Mouse (Mus musculus): Measurements from ENCODE around the gene Calm1. TPM values are rescaled to one million over a fixed set of nuclear protein-coding genes. Genes with fewer than 3 reads are reported as not detected.

The Calm1 gene
- polyA plus RNA-seq, 1 experiment from 2014 or later = 2,576 TPM

DNA sequence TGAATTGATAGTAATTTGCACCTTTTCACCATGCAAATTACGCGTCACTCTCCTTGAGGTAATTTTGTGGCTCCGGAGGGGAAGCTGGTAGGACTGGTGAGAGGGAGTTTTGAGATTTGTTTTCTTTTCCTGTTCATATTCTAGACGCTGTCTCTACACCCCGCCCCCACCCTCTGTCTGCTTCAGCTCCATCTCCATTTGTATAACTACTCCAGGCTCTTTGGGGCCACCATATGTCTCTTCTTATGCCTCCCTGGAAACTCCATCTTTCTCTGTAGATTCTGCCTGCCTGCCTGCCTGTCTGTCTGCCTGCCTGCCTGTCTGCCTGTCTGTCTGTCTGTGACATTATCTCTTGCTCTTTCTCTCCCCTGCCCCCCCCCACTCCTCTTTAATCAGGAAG lies 26.8 kb downstream of the Calm1 start:
- H3K4me3 ChIP-seq (ENCODE audit: low read length) = no peak overlapping the region
- H3K9me3 ChIP-seq (ENCODE audit: control insufficient read depth, low read length) = no peaks in the 10 kb centered on the region
- ATAC-seq = no peak
- H3K4me1 ChIP-seq (ENCODE audit: control insufficient read depth, insufficient read depth, low read length) = peaks cover 3% of the 10 kb centered on the region; the same call in 1 of the 2 replicates
- H3K4me2 ChIP-seq (ENCODE audit: low read depth, low read length) = no peak overlapping the region
- H3K36me3 ChIP-seq (ENCODE audit: control insufficient read depth, insufficient read depth, low read length) = no peaks in the 10 kb centered on the region
- H3K9ac ChIP-seq (ENCODE audit: low read depth, low read length) = no peak overlapping the region
- H3K27me3 ChIP-seq (replicated peaks; ENCODE audit: control insufficient read depth, insufficient read depth, low read length) = no peaks in the 10 kb centered on the region
- 70% methylated on average over 5 of the region's 5 CpGs for WGBS
- no peak overlapping the region for H3K27ac ChIP-seq (ENCODE audit: low read length)

DNA sequence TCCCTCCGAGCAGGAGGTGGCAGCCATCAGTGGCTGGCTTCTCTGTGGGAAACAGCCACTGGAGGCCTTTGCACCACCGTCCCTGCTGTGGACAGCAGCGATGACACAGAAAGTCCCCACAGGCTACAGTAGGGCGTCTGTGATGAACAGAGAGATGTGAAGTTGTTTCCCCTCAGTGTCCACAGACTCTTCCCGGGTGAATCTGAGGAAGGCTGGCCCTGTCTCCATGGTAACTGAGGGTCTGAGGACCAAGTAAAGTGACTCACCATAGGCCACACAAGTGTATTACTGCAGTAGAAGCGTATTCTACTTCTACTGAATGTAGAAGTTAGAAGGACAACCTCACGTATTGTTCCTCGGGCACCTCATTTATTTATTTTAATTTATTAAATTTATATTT lies 27.4 kb downstream of the Calm1 start:
- Histone ChIP-seq H3K4me3 (ENCODE audit: low read length) (no peak overlapping the region), H3K9ac (ENCODE audit: low read depth, low read length) (no peak overlapping the region), H3K4me2 (ENCODE audit: low read depth, low read length) (no peak overlapping the region), H3K36me3 (ENCODE audit: control insufficient read depth, insufficient read depth, low read length) (no peaks in the 10 kb centered on the region), H3K27ac (ENCODE audit: low read length) (no peak overlapping the region), H3K27me3 (replicated peaks; ENCODE audit: control insufficient read depth, insufficient read depth, low read length) (no peaks in the 10 kb centered on the region), H3K9me3 (ENCODE audit: control insufficient read depth, low read length) (no peaks in the 10 kb centered on the region), H3K4me1 (ENCODE audit: control insufficient read depth, insufficient read depth, low read length) (peaks cover 3% of the 10 kb centered on the region; the same call in 1 of the 2 replicates)
- WGBS = 69% methylated on average over 8 of the region's 8 CpGs
- no peak for ATAC-seq

DNA sequence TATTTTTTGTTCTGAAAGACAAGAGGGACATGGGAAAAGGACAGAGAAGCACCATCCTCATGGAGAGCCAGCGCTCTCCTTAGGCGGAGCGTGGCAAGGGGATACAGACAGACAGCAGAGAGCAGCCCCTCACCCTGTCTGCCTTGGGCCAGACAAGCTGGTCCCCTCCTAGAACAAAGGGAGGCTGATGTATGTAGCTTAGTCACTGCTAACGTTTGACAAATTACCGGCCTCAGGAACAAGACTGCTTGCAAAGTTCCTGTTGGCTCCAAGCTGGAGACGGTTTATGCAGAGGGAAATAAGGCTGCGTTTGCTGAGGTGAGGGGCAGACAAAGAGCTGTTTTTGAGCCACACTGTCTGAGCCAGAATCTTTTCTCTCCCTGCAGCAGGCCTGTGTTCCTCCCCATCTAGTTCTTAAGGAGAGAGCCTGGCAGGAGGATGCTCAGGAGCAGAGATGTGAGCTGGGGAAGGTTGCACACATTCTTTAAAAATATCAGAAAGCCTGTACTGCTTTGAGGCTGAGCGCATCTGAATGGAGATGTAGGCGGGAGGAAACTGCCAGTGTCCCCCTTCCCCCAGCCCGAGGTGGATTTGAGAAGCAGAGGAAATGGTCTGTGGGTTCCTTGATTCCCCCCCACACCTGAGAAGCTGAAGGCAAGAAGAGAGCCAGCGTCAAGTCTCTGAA lies 28.9 kb downstream of the Calm1 start:
- Histone ChIP-seq H3K9ac (ENCODE audit: low read depth, low read length) (no peak overlapping the region), H3K4me2 (ENCODE audit: low read depth, low read length) (no peak overlapping the region), H3K36me3 (ENCODE audit: control insufficient read depth, insufficient read depth, low read length) (no peaks in the 10 kb centered on the region), H3K4me3 (ENCODE audit: low read length) (no peak overlapping the region), H3K27ac (ENCODE audit: low read length) (no peak overlapping the region; the same call in 1 of the 2 replicates), H3K27me3 (replicated peaks; ENCODE audit: control insufficient read depth, insufficient read depth, low read length) (no peaks in the 10 kb centered on the region), H3K4me1 (ENCODE audit: control insufficient read depth, insufficient read depth, low read length) (no peaks in the 10 kb centered on the region; the same call in 1 of the 2 replicates), H3K9me3 (ENCODE audit: control insufficient read depth, low read length) (no peaks in the 10 kb centered on the region)
- WGBS = 43% methylated on average over 11 of the region's 11 CpGs
- no peak for ATAC-seq

DNA sequence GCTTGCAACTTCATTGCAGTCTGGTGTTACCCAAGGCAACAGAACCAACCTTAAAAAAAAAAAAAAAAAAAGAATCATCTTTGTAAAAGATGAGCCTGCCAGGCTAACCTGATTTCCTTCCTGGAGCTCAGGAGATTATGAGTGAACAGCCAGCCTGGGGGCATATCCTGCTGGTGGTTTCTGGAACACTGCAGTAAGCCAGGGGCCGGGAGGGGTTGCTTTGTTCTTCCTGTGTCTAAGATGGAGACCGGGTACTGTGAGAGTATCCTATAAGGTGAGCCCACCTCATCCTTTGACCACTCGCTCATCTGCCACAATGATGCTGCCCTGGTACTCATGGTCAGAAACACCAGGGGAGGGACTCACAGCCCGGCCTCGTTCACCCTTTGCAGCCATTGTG lies 35.0 kb downstream of the Calm1 start:
- H3K4me3 ChIP-seq (ENCODE audit: low read length) = no peak overlapping the region
- H3K27me3 ChIP-seq (replicated peaks; ENCODE audit: control insufficient read depth, insufficient read depth, low read length) = no peaks in the 10 kb centered on the region
- no peaks in the 10 kb centered on the region for H3K36me3 ChIP-seq (ENCODE audit: control insufficient read depth, insufficient read depth, low read length)
- no peak overlapping the region for H3K9ac ChIP-seq (ENCODE audit: low read depth, low read length)
- no peak overlapping the region for H3K27ac ChIP-seq (ENCODE audit: low read length)
- WGBS = 88% methylated on average over 5 of the region's 5 CpGs
- ATAC-seq = no peak
- no peaks in the 10 kb centered on the region for H3K9me3 ChIP-seq (ENCODE audit: control insufficient read depth, low read length)
- H3K4me1 ChIP-seq (ENCODE audit: control insufficient read depth, insufficient read depth, low read length) = no peaks in the 10 kb centered on the region
- no peak overlapping the region for H3K4me2 ChIP-seq (ENCODE audit: low read depth, low read length)

DNA sequence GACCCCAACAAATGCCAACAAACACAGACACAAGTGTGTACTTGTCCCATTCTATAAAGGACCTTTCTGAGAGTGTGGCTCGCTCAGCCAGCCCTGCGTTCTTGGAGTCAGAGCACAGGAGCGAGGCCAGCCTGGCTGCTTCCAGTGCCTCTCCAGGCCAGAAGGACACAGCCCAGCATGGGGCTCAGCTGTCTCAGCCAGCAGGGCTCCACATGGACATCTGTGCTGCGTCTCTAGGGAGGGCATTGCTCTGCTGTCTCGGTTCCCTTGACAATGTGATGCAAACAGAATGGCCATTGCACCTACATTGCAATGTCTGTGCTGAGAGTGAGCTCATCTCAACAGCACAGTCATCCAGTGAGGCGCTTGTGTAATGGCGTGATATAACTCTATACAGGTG lies 35.7 kb downstream of the Calm1 start:
- Histone ChIP-seq H3K4me2 (ENCODE audit: low read depth, low read length) (no peak overlapping the region), H3K4me3 (ENCODE audit: low read length) (no peak overlapping the region), H3K9me3 (ENCODE audit: control insufficient read depth, low read length) (no peaks in the 10 kb centered on the region), H3K36me3 (ENCODE audit: control insufficient read depth, insufficient read depth, low read length) (no peaks in the 10 kb centered on the region), H3K9ac (ENCODE audit: low read depth, low read length) (no peak overlapping the region), H3K27ac (ENCODE audit: low read length) (no peak overlapping the region), H3K27me3 (replicated peaks; ENCODE audit: control insufficient read depth, insufficient read depth, low read length) (no peaks in the 10 kb centered on the region), H3K4me1 (ENCODE audit: control insufficient read depth, insufficient read depth, low read length) (no peaks in the 10 kb centered on the region)
- no peak for ATAC-seq
- WGBS = 80% methylated on average over 7 of the region's 7 CpGs

DNA sequence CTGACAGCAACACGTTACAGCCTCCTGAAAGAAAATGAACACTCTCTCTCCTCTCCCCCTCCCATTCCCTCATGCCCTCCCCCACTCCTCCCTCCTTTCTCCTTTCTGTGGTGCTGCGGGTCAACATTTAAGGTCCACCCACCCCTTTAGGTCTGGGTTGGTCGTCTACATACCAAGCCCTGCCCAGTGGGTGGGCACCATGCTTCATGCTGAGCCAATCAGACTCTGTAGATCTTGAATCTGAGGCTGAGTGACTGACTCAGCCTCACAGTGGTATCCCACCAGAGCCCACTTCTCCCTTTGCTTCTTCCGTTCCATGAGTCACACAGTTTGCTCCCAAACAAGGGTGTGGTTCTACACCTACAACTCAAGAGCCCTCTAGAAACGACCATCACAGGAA lies 36.2 kb downstream of the Calm1 start:
- 34% methylated on average over 5 of the region's 5 CpGs for WGBS
- Histone ChIP-seq H3K9me3 (ENCODE audit: control insufficient read depth, low read length) (no peaks in the 10 kb centered on the region), H3K4me3 (ENCODE audit: low read length) (no peak overlapping the region), H3K36me3 (ENCODE audit: control insufficient read depth, insufficient read depth, low read length) (no peaks in the 10 kb centered on the region), H3K9ac (ENCODE audit: low read depth, low read length) (no peak overlapping the region), H3K4me2 (ENCODE audit: low read depth, low read length) (no peak overlapping the region), H3K27ac (ENCODE audit: low read length) (no peak overlapping the region), H3K4me1 (ENCODE audit: control insufficient read depth, insufficient read depth, low read length) (no peaks in the 10 kb centered on the region), H3K27me3 (replicated peaks; ENCODE audit: control insufficient read depth, insufficient read depth, low read length) (no peaks in the 10 kb centered on the region)
- ATAC-seq = no peak

DNA sequence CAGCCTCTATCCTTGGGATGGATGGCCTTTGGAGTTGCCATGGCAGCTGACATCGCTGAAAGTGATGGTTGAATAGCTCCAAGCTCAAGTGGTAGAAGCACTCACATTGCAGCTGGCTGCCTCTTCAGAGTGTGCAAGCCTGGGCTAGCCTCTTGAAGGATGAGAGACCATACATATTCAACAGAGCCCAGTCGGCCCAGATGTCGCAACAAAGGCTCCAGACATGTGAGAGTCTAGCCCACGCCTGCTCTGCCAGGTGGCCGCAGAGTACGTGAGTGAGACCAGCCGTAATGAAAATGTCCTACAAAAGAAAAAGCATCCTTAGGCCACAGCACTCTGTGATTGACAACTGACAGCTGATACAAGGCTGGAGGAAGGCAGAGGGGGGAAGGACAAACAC lies 40.2 kb downstream of the Calm1 start:
- no peak for ATAC-seq
- 79% methylated on average over 7 of the region's 7 CpGs for WGBS
- H3K4me3 ChIP-seq (ENCODE audit: low read length) = no peak overlapping the region

DNA sequence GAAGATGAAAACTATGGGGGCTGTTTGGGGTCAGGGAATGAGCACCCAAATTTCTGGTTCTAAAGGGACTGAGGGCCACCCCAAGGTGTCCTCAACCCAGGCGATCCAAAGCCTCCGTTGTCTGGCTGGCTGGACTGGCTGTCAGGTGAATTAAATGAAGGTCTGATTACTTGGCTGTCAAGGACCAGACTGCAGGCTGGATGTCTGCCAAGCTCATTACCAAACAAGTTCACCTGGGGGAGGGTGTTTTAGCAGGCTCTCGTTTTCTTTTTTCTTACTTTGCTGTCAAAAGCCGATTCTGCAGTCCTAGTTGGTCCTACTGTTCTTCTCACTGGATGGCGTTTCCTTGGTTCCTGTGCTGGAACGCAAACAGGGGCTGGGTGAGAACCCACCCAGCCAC lies 40.6 kb downstream of the Calm1 start:
- Histone ChIP-seq H3K4me1 (ENCODE audit: control insufficient read depth, insufficient read depth, low read length) (no peaks in the 10 kb centered on the region), H3K9me3 (ENCODE audit: control insufficient read depth, low read length) (no peaks in the 10 kb centered on the region), H3K27ac (ENCODE audit: low read length) (no peak overlapping the region), H3K4me2 (ENCODE audit: low read depth, low read length) (no peak overlapping the region), H3K4me3 (ENCODE audit: low read length) (no peak overlapping the region), H3K36me3 (ENCODE audit: control insufficient read depth, insufficient read depth, low read length) (no peaks in the 10 kb centered on the region), H3K27me3 (replicated peaks; ENCODE audit: control insufficient read depth, insufficient read depth, low read length) (no peaks in the 10 kb centered on the region), H3K9ac (ENCODE audit: low read depth, low read length) (no peak overlapping the region)
- ATAC-seq = no peak
- 71% methylated on average over 6 of the region's 6 CpGs for WGBS

More for the DNA sequence above, 40.2 kb downstream of the Calm1 start:
- Histone ChIP-seq H3K27ac (ENCODE audit: low read length) (no peak overlapping the region), H3K4me1 (ENCODE audit: control insufficient read depth, insufficient read depth, low read length) (no peaks in the 10 kb centered on the region), H3K4me2 (ENCODE audit: low read depth, low read length) (no peak overlapping the region), H3K27me3 (replicated peaks; ENCODE audit: control insufficient read depth, insufficient read depth, low read length) (no peaks in the 10 kb centered on the region), H3K9ac (ENCODE audit: low read depth, low read length) (no peak overlapping the region), H3K9me3 (ENCODE audit: control insufficient read depth, low read length) (no peaks in the 10 kb centered on the region), H3K36me3 (ENCODE audit: control insufficient read depth, insufficient read depth, low read length) (no peaks in the 10 kb centered on the region)

DNA sequence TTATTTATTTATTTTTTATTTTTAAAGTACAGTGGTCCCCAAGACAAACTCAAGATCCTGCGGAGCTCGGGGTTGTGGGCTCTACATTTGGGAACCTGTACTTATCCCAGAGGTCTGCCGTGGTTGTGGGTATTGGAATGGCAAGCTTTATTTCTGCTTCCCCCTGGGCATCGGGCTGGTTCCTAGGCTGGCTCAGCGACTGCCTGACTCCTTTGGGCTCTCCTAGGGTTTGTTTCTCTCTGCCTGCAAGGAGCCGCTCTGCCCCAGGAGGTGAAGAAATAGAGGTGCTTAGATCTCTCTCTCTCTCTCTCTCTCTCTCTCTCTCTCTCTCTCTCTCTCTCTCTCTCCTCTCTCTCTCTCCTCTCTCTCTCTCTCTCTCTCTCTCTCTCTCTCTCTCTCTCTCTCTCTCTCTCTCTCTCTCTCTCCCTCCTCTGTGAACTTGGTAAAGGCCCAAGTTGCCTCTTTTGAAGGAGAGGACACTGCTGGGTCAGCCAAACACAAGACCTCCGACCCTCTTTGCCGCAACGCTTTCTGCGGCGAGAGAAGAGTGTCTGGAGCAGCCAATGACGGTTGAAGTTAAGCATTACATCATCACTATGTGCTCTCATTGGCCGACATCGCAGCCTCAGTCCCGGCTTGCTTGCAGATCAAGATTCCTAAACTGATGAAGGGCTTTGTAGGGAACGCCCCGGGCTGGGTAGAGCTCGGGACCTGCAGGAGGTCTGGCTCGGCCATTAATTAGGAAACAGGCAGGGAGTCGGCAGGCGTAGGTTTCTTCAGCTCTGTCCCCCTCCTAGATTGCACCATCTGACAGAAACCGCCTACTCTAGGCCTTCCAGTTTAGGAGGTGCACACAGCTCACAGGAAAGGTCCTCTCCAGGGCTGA lies 42.9 kb downstream of the Calm1 start:
- Histone ChIP-seq H3K9ac (ENCODE audit: low read depth, low read length) (no peak overlapping the region; the same call in 1 of the 2 replicates), H3K4me2 (ENCODE audit: low read depth, low read length) (peak overlapping the region; percentile 49), H3K27ac (ENCODE audit: low read length) (no peak overlapping the region), H3K27me3 (replicated peaks; ENCODE audit: control insufficient read depth, insufficient read depth, low read length) (no peaks in the 10 kb centered on the region), H3K36me3 (ENCODE audit: control insufficient read depth, insufficient read depth, low read length) (no peaks in the 10 kb centered on the region), H3K4me1 (ENCODE audit: control insufficient read depth, insufficient read depth, low read length) (no peaks in the 10 kb centered on the region), H3K9me3 (ENCODE audit: control insufficient read depth, low read length) (no peaks in the 10 kb centered on the region), H3K4me3 (ENCODE audit: low read length) (peak overlapping the region; percentile 24; the same call in 1 of the 2 replicates)
- WGBS = 11% methylated on average over 22 of the region's 22 CpGs
- peak; percentile 90 for ATAC-seq
